Mouse (Mus musculus) heart, embryonic 16.5 days (tissue): ENCODE measurements around the gene Ryr3. TPM values are rescaled to one million over a fixed set of nuclear protein-coding genes. Genes with fewer than 3 reads are reported as not detected.

Experiments used
- ATAC-seq: fragments of 200-750 bp; cut with Nextera tagmentation; replicated peaks from 2 replicates; pipeline ENCODE4 v1.8.0; 2017; ENCODE audit warnings: moderate number of reproducible peaks; ENCODE audit not compliant: insufficient read depth, low FRiP score; ENCODE audit errors: extremely low read depth
- H3K27ac ChIP-seq: fragments of 300-500 bp; sonication (generic); 2 replicates; pipeline ENCODE4 v1.5.1; 2014; ENCODE audit warnings: mild to moderate bottlenecking, low read length, control low read depth, moderate library complexity
- H3K27me3 ChIP-seq: fragments of 300-500 bp; sonication (generic); 2 replicates; pipeline ENCODE4 v1.6.1; 2014; ENCODE audit warnings: low read length, mixed read lengths; ENCODE audit not compliant: control insufficient read depth, insufficient read depth
- H3K36me3 ChIP-seq: fragments of 300-500 bp; sonication (generic); 2 replicates; pipeline ENCODE4 v1.6.1; 2014; ENCODE audit not compliant: control insufficient read depth, insufficient read depth
- H3K4me1 ChIP-seq: fragments of 300-500 bp; sonication (generic); 2 replicates; pipeline ENCODE4 v1.6.1; 2014; ENCODE audit warnings: low read length, mixed read lengths; ENCODE audit not compliant: control insufficient read depth, insufficient read depth
- H3K4me2 ChIP-seq: fragments of 300-500 bp; sonication (generic); 2 replicates; pipeline ENCODE4 v1.6.1; 2014; ENCODE audit warnings: low read depth, mild to moderate bottlenecking, control low read depth, low read length
- H3K4me3 ChIP-seq: fragments of 300-500 bp; sonication (generic); 2 replicates; pipeline ENCODE4 v1.5.1; 2014; ENCODE audit warnings: mild to moderate bottlenecking, control low read depth, low read length
- H3K9ac ChIP-seq: fragments of 300-500 bp; sonication (generic); 2 replicates; pipeline ENCODE4 v1.6.1; 2014; ENCODE audit warnings: low read length, control low read depth
- H3K9me3 ChIP-seq: fragments of 300-500 bp; sonication (generic); replicated peaks from 2 replicates; pipeline ENCODE4 v1.6.1; 2016; ENCODE audit warnings: low read length; ENCODE audit not compliant: control insufficient read depth
- WGBS: fragments of 180-500 bp; shearing (Covaris S2); extraction: QIAGEN DNeasy Blood & Tissue Kit; methylation state at CpG from one replicate; pipeline ENCODE4 v1.1.7; 2014; 5-methylcytosine and 5-hydroxymethylcytosine counted together
- polyA plus RNA-seq: library from polyadenylated mRNA; unstranded; fragments of >200 nt; fragmentation: Nextera tagmentation; extraction: Ambion mirVana; gene quantifications from 2 replicates; pipeline ENCODE4 v1.2.1, GENCODE M21; 2015

Gene Ryr3
- polyA plus RNA-seq, 1 experiment from 2014 or later, result 2.7 TPM

DNA sequence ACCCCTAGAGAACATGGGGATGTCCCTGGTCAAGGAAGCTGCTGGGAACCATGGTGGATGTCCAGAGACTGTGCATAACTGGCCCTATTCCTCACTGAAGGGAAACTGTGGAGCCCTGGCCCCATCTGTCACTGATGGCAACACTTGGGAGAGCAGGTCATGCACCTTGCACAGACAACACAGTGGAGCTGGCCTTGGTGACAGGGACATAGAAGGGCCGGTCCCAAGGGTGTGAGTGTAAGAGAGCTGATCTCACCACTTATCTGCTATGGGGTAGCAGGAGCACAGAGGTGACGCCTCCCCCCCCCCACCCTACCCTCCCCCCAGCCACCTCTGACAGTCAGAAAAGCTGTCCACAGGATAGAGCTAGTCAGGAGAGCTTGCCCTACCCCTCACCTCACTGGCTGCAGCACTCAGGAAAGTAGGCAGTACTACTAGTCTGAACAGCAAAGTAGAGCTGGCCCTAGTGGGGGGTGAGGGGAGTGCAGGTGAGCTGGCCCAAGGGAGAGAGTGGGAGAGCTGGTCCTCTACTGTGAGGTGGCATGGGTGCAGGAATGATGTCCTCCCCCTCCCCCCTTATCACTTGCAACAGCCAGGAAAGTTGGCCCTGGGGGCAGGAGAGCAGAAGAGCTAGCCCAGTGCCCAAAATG, 17.7 kb downstream of the Ryr3 start:
- no peaks in the 10 kb centered on the region for H3K27me3 ChIP-seq
- H3K4me3 ChIP-seq, result no peak overlapping the region
- 56% methylated on average over 2 of the region's 2 CpGs for WGBS
- no peaks in the 10 kb centered on the region for H3K9me3 ChIP-seq
- H3K9ac ChIP-seq, result no peak overlapping the region
- H3K4me1 ChIP-seq, result 0 out of 2 replicates have a peak, but pooled peaks cover 3% of the 10 kb centered on the region
- H3K36me3 ChIP-seq, result no peaks in the 10 kb centered on the region
- no peak overlapping the region for H3K4me2 ChIP-seq
- H3K27ac ChIP-seq, result no peak overlapping the region
- ATAC-seq, result no peak

- Histone ChIP-seq H3K4me1 (no peaks in the 10 kb centered on the region), H3K4me2 (no peak overlapping the region), H3K27me3 (no peaks in the 10 kb centered on the region), H3K9me3 (no peaks in the 10 kb centered on the region), H3K4me3 (no peak overlapping the region), H3K36me3 (no peaks in the 10 kb centered on the region), H3K9ac (no peak overlapping the region), H3K27ac (no peak overlapping the region)
- ATAC-seq, result no peak
- 77% methylated on average over 6 of the region's 6 CpGs for WGBS
Measured at GRCm38 (mm10) chr2:113187158-113187557, 29.7 kb downstream of the Ryr3 start.

DNA sequence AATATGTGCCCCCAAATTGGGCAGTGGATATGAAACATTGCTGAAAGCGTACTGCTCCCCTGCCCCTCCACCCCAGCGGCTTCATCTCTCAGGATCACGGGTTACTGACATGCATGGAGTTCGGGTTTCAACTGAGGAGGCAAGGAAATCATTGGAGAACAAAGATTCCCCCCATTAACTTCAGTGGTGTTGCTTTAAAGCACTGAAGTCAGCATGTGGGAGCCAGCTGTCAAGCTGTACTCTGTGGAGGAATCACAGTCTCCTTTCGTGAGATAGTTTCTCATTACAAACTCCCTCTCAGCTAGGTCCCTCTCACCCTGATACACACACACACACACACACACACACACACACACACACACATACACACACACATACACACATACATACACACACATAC, 35.2 kb downstream of the Ryr3 start:
- Histone ChIP-seq H3K4me2 (no peak overlapping the region), H3K9ac (no peak overlapping the region), H3K9me3 (no peaks in the 10 kb centered on the region), H3K27me3 (no peaks in the 10 kb centered on the region), H3K36me3 (no peaks in the 10 kb centered on the region), H3K4me3 (no peak overlapping the region), H3K4me1 (no peaks in the 10 kb centered on the region), H3K27ac (no peak overlapping the region)
- no peak for ATAC-seq
- 53% methylated on average over 5 of the region's 5 CpGs for WGBS

DNA sequence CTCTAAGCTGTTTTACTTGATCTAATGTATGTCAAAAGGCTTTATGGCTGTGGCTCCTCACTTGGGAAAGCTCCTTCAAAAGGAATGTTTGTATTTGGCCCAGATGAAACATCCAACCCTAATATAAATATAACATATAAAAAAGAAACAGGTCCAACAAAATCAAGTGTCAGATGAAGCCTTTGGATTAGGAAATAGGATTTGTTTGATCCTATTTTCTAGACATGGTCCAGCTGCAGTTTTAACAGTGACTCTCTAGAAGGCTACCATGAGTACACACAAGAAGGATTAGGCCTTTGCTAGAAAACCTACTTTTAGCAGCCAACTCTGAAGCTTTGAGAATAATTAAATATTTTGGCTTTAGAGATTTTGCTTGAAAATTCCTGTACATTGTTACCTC, 38.8 kb downstream of the Ryr3 start:
- Histone ChIP-seq H3K4me3 (no peak overlapping the region), H3K9ac (no peak overlapping the region), H3K27me3 (no peaks in the 10 kb centered on the region), H3K36me3 (no peaks in the 10 kb centered on the region), H3K27ac (no peak overlapping the region), H3K9me3 (no peaks in the 10 kb centered on the region), H3K4me2 (no peak overlapping the region), H3K4me1 (no peaks in the 10 kb centered on the region)
- ATAC-seq, result no peak

- 77% methylated on average over 5 of the region's 5 CpGs for WGBS
- no peak for ATAC-seq
- H3K27ac ChIP-seq, result no peak overlapping the region
- no peaks in the 10 kb centered on the region for H3K9me3 ChIP-seq
- H3K4me1 ChIP-seq, result no peaks in the 10 kb centered on the region
- H3K4me2 ChIP-seq, result no peak overlapping the region
- no peak overlapping the region for H3K9ac ChIP-seq
- no peak overlapping the region for H3K4me3 ChIP-seq
- no peaks in the 10 kb centered on the region for H3K27me3 ChIP-seq
- no peaks in the 10 kb centered on the region for H3K36me3 ChIP-seq
Measured at GRCm38 (mm10) chr2:113176337-113176736, 40.6 kb downstream of the Ryr3 start.

- H3K9me3 ChIP-seq, result no peaks in the 10 kb centered on the region
Measured at GRCm38 (mm10) chr2:113168096-113168495, 48.8 kb downstream of the Ryr3 start.

GRCm38 (mm10) chr2:113161494-113161893, 55.4 kb downstream of the Ryr3 start:
- Histone ChIP-seq H3K4me2 (no peak overlapping the region), H3K27ac (no peak overlapping the region), H3K27me3 (no peaks in the 10 kb centered on the region), H3K4me3 (no peak overlapping the region), H3K4me1 (0 out of 2 replicates have a peak, but pooled peaks cover 2% of the 10 kb centered on the region), H3K9me3 (no peaks in the 10 kb centered on the region), H3K9ac (no peak overlapping the region), H3K36me3 (no peaks in the 10 kb centered on the region)
- 64% methylated on average over 5 of the region's 5 CpGs for WGBS
- no peak for ATAC-seq

More at GRCm38 (mm10) chr2:113168096-113168495, 48.8 kb downstream of the Ryr3 start:
- Histone ChIP-seq H3K9ac (no peak overlapping the region), H3K27me3 (no peaks in the 10 kb centered on the region), H3K4me2 (no peak overlapping the region), H3K27ac (no peak overlapping the region), H3K36me3 (no peaks in the 10 kb centered on the region), H3K4me1 (no peaks in the 10 kb centered on the region), H3K4me3 (no peak overlapping the region)
- no peak for ATAC-seq
- WGBS, result 77% methylated on average over 4 of the region's 4 CpGs

- Histone ChIP-seq H3K4me1 (no peaks in the 10 kb centered on the region), H3K9ac (no peak overlapping the region), H3K4me3 (no peak overlapping the region), H3K27me3 (no peaks in the 10 kb centered on the region), H3K27ac (no peak overlapping the region), H3K9me3 (no peaks in the 10 kb centered on the region), H3K36me3 (no peaks in the 10 kb centered on the region), H3K4me2 (no peak overlapping the region)
- no peak for ATAC-seq
- WGBS, result 69% methylated on average over 3 of the region's 3 CpGs
Measured at GRCm38 (mm10) chr2:113137766-113138165, 79.1 kb downstream of the Ryr3 start.

GRCm38 (mm10) chr2:113123476-113123875, 93.4 kb downstream of the Ryr3 start:
- no peaks in the 10 kb centered on the region for H3K9me3 ChIP-seq
- H3K27ac ChIP-seq, result no peak overlapping the region
- no peak overlapping the region for H3K4me2 ChIP-seq
- H3K27me3 ChIP-seq, result no peaks in the 10 kb centered on the region
- no peaks in the 10 kb centered on the region for H3K4me1 ChIP-seq
- WGBS, result 60% methylated on average over 1 of the region's 1 CpGs
- H3K9ac ChIP-seq, result no peak overlapping the region
- no peaks in the 10 kb centered on the region for H3K36me3 ChIP-seq
- ATAC-seq, result no peak
- H3K4me3 ChIP-seq, result no peak overlapping the region
